Mouse (Mus musculus) adipocyte (in vitro differentiated cells): ENCODE results near the gene Prepl.

ENCODE experiments used
- DNase-seq: peaks from one replicate; pipeline ENCODE4 v3.0.0-alpha.2; 2016; ENCODE audit warnings: low spot score

Prepl gene

GRCm38 (mm10) chr17:85071088-85071775 lies 18.8 kb downstream of the Prepl start:
- no peak for DNase-seq

GRCm38 (mm10) chr17:85070658-85071057 lies 19.4 kb downstream of the Prepl start:
- no peak for DNase-seq

DNA sequence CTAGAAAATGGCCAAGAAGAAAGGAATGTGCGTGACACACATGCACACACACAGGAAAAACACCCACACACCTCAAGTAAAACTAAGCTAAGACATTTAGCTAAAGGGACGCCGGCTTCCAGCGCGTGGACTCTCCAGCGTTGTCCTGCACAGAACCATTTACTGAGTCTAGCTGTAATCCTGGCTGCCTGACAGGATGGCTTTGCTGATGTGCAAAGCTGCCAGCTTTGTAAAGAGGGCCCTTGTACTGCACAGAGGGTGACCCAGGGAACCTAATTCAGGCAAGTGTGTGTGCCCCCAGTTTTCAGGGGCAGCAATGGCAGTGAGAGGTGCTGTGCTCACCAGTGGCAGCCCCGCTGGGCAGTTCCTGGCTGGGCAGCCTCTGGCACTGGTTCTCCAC lies 22.7 kb downstream of the Prepl start:
- DNase-seq = no peak

- no peak for DNase-seq
Measured at GRCm38 (mm10) chr17:85063560-85063959, 26.5 kb downstream of the Prepl start.

DNA sequence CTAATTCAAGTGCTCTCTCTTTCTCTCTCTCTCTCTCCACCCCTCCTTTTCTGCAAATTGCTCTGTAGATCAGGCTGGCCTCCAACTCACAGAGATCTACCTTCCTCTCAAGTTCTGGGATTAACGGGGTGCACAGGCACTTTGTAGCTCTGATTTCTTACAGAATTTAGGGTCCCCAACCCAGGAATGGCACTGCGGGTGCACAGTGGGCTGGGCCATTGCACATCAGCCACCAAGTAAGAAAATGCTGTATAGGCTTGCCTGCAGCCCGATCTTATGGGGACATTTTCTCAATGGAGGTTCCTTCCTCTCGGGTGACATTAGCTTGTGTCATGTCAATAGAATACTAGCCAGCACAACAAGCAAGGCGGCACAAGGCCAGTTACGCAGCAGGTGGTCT lies 30.9 kb downstream of the Prepl start:
- DNase-seq = no peak

DNA sequence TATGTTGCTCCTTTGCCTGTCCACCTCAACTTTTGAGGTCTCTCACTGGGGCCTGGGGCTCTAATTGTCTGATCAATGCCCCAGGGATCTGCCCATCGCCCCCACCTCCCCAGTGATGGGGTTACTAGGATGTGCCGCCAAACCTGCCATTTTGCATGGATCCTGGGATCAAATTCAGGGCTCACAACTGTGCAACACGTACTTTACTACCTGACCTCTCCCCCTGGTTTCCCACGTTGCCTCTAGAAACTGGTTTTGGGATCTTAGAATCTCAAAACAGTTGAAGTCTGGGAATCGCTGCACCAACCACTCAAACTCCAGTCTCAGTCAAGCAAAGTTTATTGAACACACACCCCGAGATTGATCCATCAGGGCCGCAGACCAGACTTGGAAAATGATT lies 31.8 kb downstream of the Prepl start:
- no peak for DNase-seq

GRCm38 (mm10) chr17:85048379-85048778 lies 41.7 kb downstream of the Prepl start:
- DNase-seq = no peak

DNA sequence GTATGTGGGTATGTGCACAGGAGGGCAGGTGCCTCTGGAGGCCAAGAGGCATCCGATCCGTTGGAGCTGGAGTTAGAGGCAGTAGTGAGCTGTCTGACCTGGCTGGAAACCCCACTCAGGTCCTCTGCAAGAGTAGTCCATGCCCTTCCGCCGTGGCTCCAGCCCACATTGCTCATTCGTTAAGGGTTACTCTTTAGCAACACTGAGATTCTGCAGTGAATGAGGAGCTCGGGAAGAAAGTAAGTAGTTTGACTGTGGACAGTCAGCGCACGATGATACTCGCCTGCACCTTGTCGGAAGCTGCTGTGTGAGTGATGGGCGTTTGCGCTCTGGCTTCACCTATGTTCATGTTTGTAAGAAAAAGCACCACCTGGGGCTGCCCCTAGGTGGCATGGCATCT lies 44.9 kb downstream of the Prepl start:
- no peak for DNase-seq

DNA sequence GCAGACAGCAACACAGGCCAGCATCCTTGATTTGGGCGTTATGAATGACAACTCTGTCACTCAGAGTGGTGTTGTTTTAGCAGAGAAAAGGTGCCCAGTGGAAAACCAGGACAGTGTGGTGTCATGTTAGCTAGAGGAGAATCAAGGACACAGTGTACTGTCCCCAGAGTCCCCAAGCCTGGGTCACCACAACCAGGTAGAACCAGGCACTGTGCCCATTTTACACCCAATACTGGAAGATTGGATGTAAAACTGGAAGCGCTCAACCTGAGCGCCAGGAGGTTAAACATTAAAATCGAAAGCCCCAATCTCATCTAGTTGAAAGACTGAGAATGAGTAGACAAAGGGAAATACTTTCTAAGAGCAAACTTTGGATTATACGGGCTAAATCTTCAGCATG lies 45.6 kb downstream of the Prepl start:
- DNase-seq = no peak

- no peak for DNase-seq
Measured at GRCm38 (mm10) chr17:85043404-85043816, 46.6 kb downstream of the Prepl start.

DNA sequence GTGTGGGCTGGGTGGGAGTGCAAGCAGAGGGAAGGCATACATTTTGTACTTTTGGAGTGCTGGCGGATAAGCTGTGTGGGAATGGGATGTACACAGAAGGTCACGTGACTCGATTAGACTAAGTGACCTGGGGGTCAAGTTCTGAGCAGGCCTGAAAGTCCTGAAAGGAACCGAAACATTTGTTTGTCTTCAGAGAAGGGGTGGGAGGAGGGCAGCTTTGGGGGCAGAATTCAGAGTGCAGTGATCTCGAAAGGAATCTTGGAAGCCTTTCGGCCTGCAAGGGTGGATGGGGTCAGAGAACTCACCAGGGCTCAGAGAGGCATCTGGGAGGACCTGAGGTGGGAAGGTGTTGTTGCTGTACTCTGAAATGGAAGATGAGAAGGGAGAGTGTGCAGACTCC lies 47.6 kb downstream of the Prepl start:
- DNase-seq = no peak

GRCm38 (mm10) chr17:85040913-85041312 lies 49.1 kb downstream of the Prepl start:
- no peak for DNase-seq

- no peak for DNase-seq
Measured at GRCm38 (mm10) chr17:85038761-85039160, 51.3 kb downstream of the Prepl start.

- DNase-seq = no peak
Measured at GRCm38 (mm10) chr17:85038311-85038710, 51.7 kb downstream of the Prepl start.

- no peak for DNase-seq
Measured at GRCm38 (mm10) chr17:85037855-85038254, 52.2 kb downstream of the Prepl start.

DNA sequence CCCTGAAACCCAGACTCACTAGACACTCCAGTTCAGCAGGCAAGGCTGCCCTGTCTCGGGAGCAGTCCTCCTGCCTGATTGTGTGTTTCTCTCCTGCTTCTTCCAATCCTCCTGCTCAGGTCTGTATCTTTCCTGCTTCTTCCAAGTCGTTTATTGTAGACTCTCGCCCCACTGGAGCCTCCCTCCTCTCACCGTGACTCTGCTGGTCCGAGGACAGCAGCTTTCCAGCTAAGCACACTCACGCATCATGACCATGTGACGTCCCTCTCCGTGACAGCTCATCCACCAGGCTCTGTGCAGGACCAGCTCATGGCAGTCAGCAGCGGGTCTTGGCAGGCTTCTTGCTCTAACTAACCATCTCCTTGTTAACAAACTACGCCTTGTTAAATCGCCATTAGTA lies 56.0 kb downstream of the Prepl start:
- DNase-seq = no peak

- no peak for DNase-seq
Measured at GRCm38 (mm10) chr17:85033087-85033486, 57.0 kb downstream of the Prepl start.

GRCm38 (mm10) chr17:85030651-85031050 lies 59.4 kb downstream of the Prepl start:
- no peak for DNase-seq

- no peak for DNase-seq
Measured at GRCm38 (mm10) chr17:85028797-85029196, 61.2 kb downstream of the Prepl start.

DNA sequence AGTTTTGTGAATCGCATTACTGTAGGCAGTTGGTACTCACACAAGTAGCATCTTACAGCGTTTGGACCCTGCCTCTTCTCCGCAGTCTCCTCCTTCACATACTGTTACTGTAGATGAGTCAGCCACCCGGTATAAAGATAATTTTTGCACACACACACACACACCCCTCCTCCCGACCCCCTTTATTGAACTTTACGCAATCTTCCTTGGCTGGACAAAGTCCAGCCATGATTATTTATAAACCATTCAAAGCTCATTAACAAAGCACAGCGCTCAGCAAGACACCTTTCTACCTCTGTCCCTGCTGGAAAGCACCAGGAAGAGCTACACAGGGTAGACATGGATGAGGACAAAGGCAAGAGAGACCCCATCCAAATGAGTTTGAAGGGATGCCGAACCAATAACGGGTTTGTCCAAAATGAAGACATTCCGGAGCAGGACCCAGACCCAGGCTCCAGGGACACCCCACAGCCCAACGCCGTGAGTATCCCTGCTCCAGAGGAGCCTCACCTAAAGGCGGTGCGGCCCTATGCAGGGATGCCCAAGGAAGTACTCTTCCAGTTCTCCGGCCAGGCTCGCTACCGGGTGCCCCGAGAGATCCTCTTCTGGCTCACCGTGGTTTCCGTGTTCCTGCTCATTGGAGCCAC lies 61.8 kb downstream of the Prepl start, which contains the start of gene Slc3a1:
Gene Slc3a1, plus strand, starts transcription at position 284 of the 647 bp plus-strand sequence.
- DNase-seq = no peak

GRCm38 (mm10) chr17:85027247-85027646 lies 62.8 kb downstream of the Prepl start:
- DNase-seq = no peak

DNA sequence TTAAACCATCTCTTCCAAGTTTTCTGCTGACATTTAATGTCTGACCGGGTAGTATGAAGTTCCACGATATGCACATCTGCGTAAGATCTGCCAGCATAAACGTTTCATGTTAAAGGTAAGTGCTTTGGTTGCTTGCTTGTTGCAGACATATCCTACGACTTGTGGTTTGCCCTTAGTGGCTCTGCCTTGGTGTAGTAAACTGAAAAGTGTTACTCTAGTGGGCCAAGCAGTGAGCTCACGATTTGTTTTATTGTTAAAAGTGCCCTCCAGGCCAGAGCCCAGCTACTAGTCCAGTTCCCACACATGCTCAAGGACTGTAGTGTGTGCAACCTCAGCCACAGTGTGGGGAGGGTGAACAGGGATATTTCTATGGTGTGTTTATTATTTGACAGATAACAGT lies 63.6 kb downstream of the Prepl start:
- no peak for DNase-seq

GRCm38 (mm10) chr17:85025151-85025550 lies 64.9 kb downstream of the Prepl start:
- DNase-seq = no peak

GRCm38 (mm10) chr17:85024237-85024636 lies 65.8 kb downstream of the Prepl start:
- DNase-seq = no peak
